Mouse (Mus musculus): ENCODE data around the gene Msmp.
"Not testable (repeated sequence)": the region's sequence is repeated elsewhere in the genome, so short reads cannot be mapped to it uniquely, and the experiment has no call there.

Gene Msmp

GRCm38 (mm10) chr4:43584444-43585416, at the start of gene Msmp:
Msmp (minus strand) TSS chr4:43584494.
- DNase-seq (ENCODE audit: low spot score) = no peak

- no peak for DNase-seq (ENCODE audit: low spot score)
Measured at GRCm38 (mm10) chr4:43633736-43634135, 49.4 kb upstream of the Msmp start.

GRCm38 (mm10) chr4:43633296-43633695, 49.0 kb upstream of the Msmp start:
- no peak for DNase-seq (ENCODE audit: low spot score)

GRCm38 (mm10) chr4:43631956-43632920, 47.9 kb upstream of the Msmp start:
- no peak for DNase-seq (ENCODE audit: low spot score)

- peak; percentile 29 for DNase-seq (ENCODE audit: low spot score)
Measured at GRCm38 (mm10) chr4:43631046-43631955, 47.0 kb upstream of the Msmp start, which contains the start of gene Npr2. Npr2 (plus strand) TSS chr4:43631935.

GRCm38 (mm10) chr4:43630671-43631045, 46.4 kb upstream of the Msmp start:
- no peak for DNase-seq (ENCODE audit: low spot score)

- DNase-seq (ENCODE audit: low spot score) = peak; percentile 90
Measured at GRCm38 (mm10) chr4:43630030-43630581, 45.8 kb upstream of the Msmp start.

- DNase-seq (ENCODE audit: low spot score) = no peak
Measured at GRCm38 (mm10) chr4:43629106-43629817, 45.0 kb upstream of the Msmp start.

- no peak for DNase-seq (ENCODE audit: low spot score)
Measured at GRCm38 (mm10) chr4:43620146-43620778, 36.0 kb upstream of the Msmp start.

- peak; percentile 43 for DNase-seq (ENCODE audit: low spot score)
Measured at GRCm38 (mm10) chr4:43613060-43613730, 28.9 kb upstream of the Msmp start.

GRCm38 (mm10) chr4:43612534-43612933, 28.2 kb upstream of the Msmp start:
- DNase-seq (ENCODE audit: low spot score) = no peak

GRCm38 (mm10) chr4:43604751-43605685, 20.7 kb upstream of the Msmp start:
- DNase-seq (ENCODE audit: low spot score) = no peak

GRCm38 (mm10) chr4:43604099-43604498, 19.8 kb upstream of the Msmp start:
- DNase-seq (ENCODE audit: low spot score) = no peak

GRCm38 (mm10) chr4:43600195-43600934, 16.1 kb upstream of the Msmp start:
- DNase-seq (ENCODE audit: low spot score) = no peak

GRCm38 (mm10) chr4:43598650-43599380, 14.5 kb upstream of the Msmp start:
- no peak for DNase-seq (ENCODE audit: low spot score)

GRCm38 (mm10) chr4:43598200-43598599, 13.9 kb upstream of the Msmp start:
- DNase-seq (ENCODE audit: low spot score) = no peak

- DNase-seq (ENCODE audit: low spot score) = not testable (repeated sequence)
Measured at GRCm38 (mm10) chr4:43596597-43596996, 12.3 kb upstream of the Msmp start.
